Mouse (Mus musculus): ENCODE results near the gene Fam45a.

DNA sequence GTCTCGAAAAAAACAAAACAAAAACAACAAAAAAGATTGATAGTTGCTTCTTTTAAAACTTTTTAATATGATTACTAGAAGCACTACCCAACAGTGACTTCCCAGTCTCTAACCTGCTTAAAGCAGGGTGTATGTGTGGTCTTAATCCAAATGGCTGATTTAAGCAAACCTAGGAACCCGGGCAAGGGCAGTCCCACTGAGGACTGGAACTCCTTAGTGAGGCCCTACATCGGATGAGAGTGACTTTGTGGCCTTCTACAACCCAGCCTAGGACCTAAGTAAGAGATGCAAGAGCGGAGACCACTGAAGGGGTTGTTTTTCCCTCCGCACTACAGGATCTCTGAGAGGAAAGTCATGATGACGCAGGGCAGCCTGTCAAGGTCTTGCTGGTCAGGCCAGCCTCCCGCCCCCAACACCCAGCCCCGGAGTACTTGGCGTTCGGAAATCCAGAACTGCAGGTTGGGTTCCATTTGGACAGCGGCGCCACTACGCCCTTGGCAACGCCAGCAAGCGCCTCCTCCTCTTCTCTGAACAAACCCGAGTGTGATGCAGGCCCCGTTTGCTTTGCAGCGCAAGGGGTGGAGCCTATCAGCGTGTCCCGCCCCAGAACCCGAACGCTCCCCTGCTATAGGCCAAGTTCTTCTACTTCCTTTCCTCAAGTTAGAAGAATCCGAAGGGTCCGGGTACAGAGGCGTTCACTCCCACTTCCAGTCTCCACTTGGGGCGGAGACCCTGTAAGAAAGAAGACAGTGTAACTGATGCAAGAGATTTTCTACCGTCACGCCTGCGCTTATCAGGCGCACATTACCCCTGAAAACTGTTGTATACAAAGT is 49.7 kb downstream of the Fam45a start, which contains the start of gene Sfxn4:
- TF ChIP-seq ZC3H11A (IDR thresholded peaks at IDR 0.05; ENCODE audit: borderline replicate concordance, low read depth, low read length) (no peak), ZNF384 (IDR thresholded peaks at IDR 0.05; ENCODE audit: low read depth, low read length) (no peak), CHD2 (IDR thresholded peaks at IDR 0.05; ENCODE audit: low read depth, low read length) (no peak)
